Mouse (Mus musculus): ENCODE results near the gene Epb41l4b. TPM values are rescaled to one million over a fixed set of nuclear protein-coding genes. Genes with fewer than 3 reads are reported as not detected.

Epb41l4b gene
- polyA plus RNA-seq, 1 experiment from 2014 or later: 0.29 TPM

DNA sequence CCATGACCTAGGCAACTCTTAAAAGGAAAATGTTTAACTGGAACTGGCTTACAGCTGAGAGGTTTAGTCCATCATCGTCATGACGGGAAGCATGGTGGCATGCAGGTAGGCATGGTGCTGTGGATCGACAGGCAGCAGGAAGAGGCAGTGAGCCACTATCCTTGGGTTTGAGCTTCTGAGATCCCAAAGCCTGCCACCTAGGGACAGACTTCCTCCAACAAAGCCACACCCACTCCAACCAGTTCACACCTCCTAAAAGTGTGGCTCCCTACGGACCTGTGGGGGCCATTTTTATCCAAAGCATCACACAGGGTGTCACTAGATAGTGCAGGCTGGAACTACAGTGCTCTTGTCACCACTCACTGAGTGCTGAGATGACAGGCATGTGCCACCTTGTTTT is 31.8 kb downstream of the Epb41l4b start:
- Histone ChIP-seq H3K9ac (no peak overlapping the region), H3K27me3 (replicated peaks) (0 out of 2 replicates have a peak, but pooled peaks cover 4% of the 10 kb centered on the region), H3K4me1 (replicated peaks) (no peaks in the 10 kb centered on the region), H3K4me2 (no peak overlapping the region), H3K4me3 (no peak overlapping the region), H3K27ac (ENCODE audit: poor library complexity, severe bottlenecking) (no peak overlapping the region), H3K9me3 (replicated peaks) (no peaks in the 10 kb centered on the region), H3K36me3 (no peaks in the 10 kb centered on the region)
- WGBS: 56% methylated on average over 4 of the region's 4 CpGs
- ATAC-seq (ENCODE audit: insufficient number of reproducible peaks, low FRiP score): no peak

DNA sequence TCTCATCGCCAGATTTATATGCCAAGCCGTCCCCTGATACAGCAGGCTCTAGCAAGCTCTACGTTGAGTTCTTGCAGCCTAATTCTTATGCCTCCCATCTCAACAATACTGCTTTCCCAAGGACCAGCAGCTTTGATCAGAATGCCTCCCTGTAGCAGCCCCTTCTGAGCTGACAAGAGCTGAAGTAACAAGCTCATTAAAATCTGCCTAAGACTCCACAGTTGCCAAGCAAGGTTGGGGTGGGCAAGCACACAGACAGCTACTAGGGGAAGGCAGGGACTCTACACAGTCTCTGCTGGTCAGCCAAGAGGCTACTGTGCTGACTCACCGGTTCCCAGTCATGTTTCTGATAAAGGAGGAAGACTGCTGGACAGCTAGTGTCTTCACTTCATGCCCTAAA is 33.7 kb downstream of the Epb41l4b start:
- H3K4me1 ChIP-seq (replicated peaks): no peaks in the 10 kb centered on the region

GRCm38 (mm10) chr4:57105339-57105738 is 37.9 kb downstream of the Epb41l4b start:
- H3K27me3 ChIP-seq (replicated peaks): 0 out of 2 replicates have a peak, but pooled peaks cover 4% of the 10 kb centered on the region
- no peak overlapping the region for H3K4me2 ChIP-seq
- 81% methylated on average over 6 of the region's 6 CpGs for WGBS
- no peak for ATAC-seq (ENCODE audit: insufficient number of reproducible peaks, low FRiP score)
- no peaks in the 10 kb centered on the region for H3K4me1 ChIP-seq (replicated peaks)
- H3K4me3 ChIP-seq: no peak overlapping the region
- H3K36me3 ChIP-seq: no peaks in the 10 kb centered on the region
- no peak overlapping the region for H3K27ac ChIP-seq (ENCODE audit: poor library complexity, severe bottlenecking)
- 0 out of 2 replicates have a peak, but pooled peaks cover 4% of the 10 kb centered on the region for H3K9me3 ChIP-seq (replicated peaks)
- H3K9ac ChIP-seq: no peak overlapping the region

More for the DNA sequence above, 33.7 kb downstream of the Epb41l4b start:
- Histone ChIP-seq H3K9me3 (replicated peaks) (no peaks in the 10 kb centered on the region), H3K36me3 (no peaks in the 10 kb centered on the region), H3K27ac (ENCODE audit: poor library complexity, severe bottlenecking) (no peak overlapping the region), H3K9ac (no peak overlapping the region), H3K4me3 (no peak overlapping the region), H3K27me3 (replicated peaks) (0 out of 2 replicates have a peak, but pooled peaks cover 4% of the 10 kb centered on the region), H3K4me2 (no peak overlapping the region)
- WGBS: 70% methylated on average over 4 of the region's 4 CpGs
- ATAC-seq (ENCODE audit: insufficient number of reproducible peaks, low FRiP score): no peak

- no peak for ATAC-seq (ENCODE audit: insufficient number of reproducible peaks, low FRiP score)
- Histone ChIP-seq H3K9ac (no peak overlapping the region), H3K27me3 (replicated peaks) (no peaks in the 10 kb centered on the region), H3K4me2 (no peak overlapping the region), H3K9me3 (replicated peaks) (0 out of 2 replicates have a peak, but pooled peaks cover 4% of the 10 kb centered on the region), H3K27ac (ENCODE audit: poor library complexity, severe bottlenecking) (no peak overlapping the region), H3K4me1 (replicated peaks) (no peaks in the 10 kb centered on the region), H3K4me3 (no peak overlapping the region), H3K36me3 (no peaks in the 10 kb centered on the region)
- WGBS: 39% methylated on average over 5 of the region's 5 CpGs
Observed at GRCm38 (mm10) chr4:57103830-57104229, 39.4 kb downstream of the Epb41l4b start.

GRCm38 (mm10) chr4:57101095-57101494 is 42.1 kb downstream of the Epb41l4b start:
- H3K9ac ChIP-seq: no peak overlapping the region
- no peak for ATAC-seq (ENCODE audit: insufficient number of reproducible peaks, low FRiP score)
- 70% methylated on average over 4 of the region's 4 CpGs for WGBS

GRCm38 (mm10) chr4:57097411-57097810 is 45.8 kb downstream of the Epb41l4b start:
- no peaks in the 10 kb centered on the region for H3K27me3 ChIP-seq (replicated peaks)
- H3K4me2 ChIP-seq: no peak overlapping the region
- H3K36me3 ChIP-seq: no peaks in the 10 kb centered on the region
- no peak overlapping the region for H3K4me3 ChIP-seq
- H3K9me3 ChIP-seq (replicated peaks): 0 out of 2 replicates have a peak, but pooled peaks cover 4% of the 10 kb centered on the region
- H3K27ac ChIP-seq (ENCODE audit: poor library complexity, severe bottlenecking): no peak overlapping the region
- 94% methylated on average over 4 of the region's 4 CpGs for WGBS
- no peak for ATAC-seq (ENCODE audit: insufficient number of reproducible peaks, low FRiP score)
- H3K9ac ChIP-seq: no peak overlapping the region
- peaks cover 7% of the 10 kb centered on the region; the same call in 1 of the 2 replicates for H3K4me1 ChIP-seq (replicated peaks)

More at GRCm38 (mm10) chr4:57101095-57101494, 42.1 kb downstream of the Epb41l4b start:
- H3K36me3 ChIP-seq: no peaks in the 10 kb centered on the region
- H3K9me3 ChIP-seq (replicated peaks): 0 out of 2 replicates have a peak, but pooled peaks cover 4% of the 10 kb centered on the region
- H3K4me1 ChIP-seq (replicated peaks): no peaks in the 10 kb centered on the region
- H3K4me2 ChIP-seq: no peak overlapping the region
- no peak overlapping the region for H3K4me3 ChIP-seq
- H3K27me3 ChIP-seq (replicated peaks): no peaks in the 10 kb centered on the region
- no peak overlapping the region for H3K27ac ChIP-seq (ENCODE audit: poor library complexity, severe bottlenecking)

DNA sequence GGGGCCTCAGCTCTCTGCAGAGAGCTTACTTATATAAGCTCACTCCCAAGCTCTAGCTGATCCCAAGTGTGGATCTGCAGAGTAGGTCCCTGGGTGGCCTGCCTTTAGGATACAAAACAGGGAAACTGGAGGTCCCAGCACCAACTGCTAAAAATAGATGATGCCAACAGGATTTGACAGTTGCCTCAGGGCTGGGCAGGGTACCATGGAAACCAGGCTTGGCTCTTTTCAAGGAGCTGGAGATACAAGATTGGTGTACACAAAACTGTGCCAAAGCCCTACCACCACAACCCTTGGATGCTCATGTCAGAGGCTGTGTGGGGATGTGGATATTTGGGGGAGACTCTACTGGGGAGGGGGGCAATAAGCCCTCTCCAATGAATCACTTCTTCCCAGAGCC is 47.7 kb downstream of the Epb41l4b start:
- no peak for ATAC-seq (ENCODE audit: insufficient number of reproducible peaks, low FRiP score)
- H3K4me2 ChIP-seq: no peak overlapping the region
- 0 out of 2 replicates have a peak, but pooled peaks cover 4% of the 10 kb centered on the region for H3K27me3 ChIP-seq (replicated peaks)
- no peak overlapping the region for H3K9ac ChIP-seq
- H3K36me3 ChIP-seq: no peaks in the 10 kb centered on the region
- no peak overlapping the region for H3K4me3 ChIP-seq
- H3K4me1 ChIP-seq (replicated peaks): peaks cover 10% of the 10 kb centered on the region; the same call in 1 of the 2 replicates
- no peaks in the 10 kb centered on the region for H3K9me3 ChIP-seq (replicated peaks)
- no peak overlapping the region for H3K27ac ChIP-seq (ENCODE audit: poor library complexity, severe bottlenecking)

DNA sequence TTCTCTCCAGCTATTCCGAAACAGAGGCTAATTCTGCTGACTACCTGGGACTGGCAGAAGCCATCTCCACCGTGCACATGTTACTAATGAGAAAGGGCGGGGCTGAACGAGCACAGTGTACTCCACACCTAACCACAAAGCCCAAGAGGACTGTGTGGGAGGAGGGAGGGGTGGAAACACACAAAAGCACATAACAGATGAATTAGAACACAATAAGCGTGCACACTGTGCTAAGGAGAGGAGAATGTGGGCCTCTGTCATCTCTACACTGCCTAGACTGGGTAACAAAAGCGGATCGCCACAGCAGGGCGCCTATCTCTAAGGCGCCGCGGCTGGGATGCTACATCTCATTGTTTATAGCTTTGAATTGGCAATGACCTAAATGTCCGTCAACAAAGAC is 51.9 kb downstream of the Epb41l4b start:
- Histone ChIP-seq H3K36me3 (no peaks in the 10 kb centered on the region), H3K9ac (no peak overlapping the region), H3K4me1 (replicated peaks) (peaks cover 16% of the 10 kb centered on the region), H3K27me3 (replicated peaks) (0 out of 2 replicates have a peak, but pooled peaks cover 14% of the 10 kb centered on the region), H3K9me3 (replicated peaks) (no peaks in the 10 kb centered on the region), H3K4me2 (no peak overlapping the region), H3K4me3 (no peak overlapping the region), H3K27ac (ENCODE audit: poor library complexity, severe bottlenecking) (no peak overlapping the region)
- 68% methylated on average over 12 of the region's 12 CpGs for WGBS
- no peak for ATAC-seq (ENCODE audit: insufficient number of reproducible peaks, low FRiP score)

GRCm38 (mm10) chr4:57088301-57088700 is 54.9 kb downstream of the Epb41l4b start:
- Histone ChIP-seq H3K4me2 (no peak overlapping the region), H3K27me3 (replicated peaks) (0 out of 2 replicates have a peak, but pooled peaks cover 14% of the 10 kb centered on the region), H3K9me3 (replicated peaks) (no peaks in the 10 kb centered on the region), H3K27ac (ENCODE audit: poor library complexity, severe bottlenecking) (no peak overlapping the region), H3K4me1 (replicated peaks) (peaks cover 21% of the 10 kb centered on the region), H3K4me3 (no peak overlapping the region), H3K9ac (no peak overlapping the region), H3K36me3 (no peaks in the 10 kb centered on the region)
- no peak for ATAC-seq (ENCODE audit: insufficient number of reproducible peaks, low FRiP score)
- WGBS: 42% methylated on average over 4 of the region's 4 CpGs

- Histone ChIP-seq H3K4me1 (replicated peaks) (peaks cover 35% of the 10 kb centered on the region), H3K9ac (no peak overlapping the region), H3K27me3 (replicated peaks) (0 out of 2 replicates have a peak, but pooled peaks cover 10% of the 10 kb centered on the region), H3K4me3 (no peak overlapping the region), H3K4me2 (no peak overlapping the region), H3K36me3 (no peaks in the 10 kb centered on the region), H3K27ac (ENCODE audit: poor library complexity, severe bottlenecking) (no peak overlapping the region), H3K9me3 (replicated peaks) (no peaks in the 10 kb centered on the region)
- no peak for ATAC-seq (ENCODE audit: insufficient number of reproducible peaks, low FRiP score)
- WGBS: 72% methylated on average over 10 of the region's 10 CpGs
Observed at GRCm38 (mm10) chr4:57085750-57086400, 57.4 kb downstream of the Epb41l4b start.

DNA sequence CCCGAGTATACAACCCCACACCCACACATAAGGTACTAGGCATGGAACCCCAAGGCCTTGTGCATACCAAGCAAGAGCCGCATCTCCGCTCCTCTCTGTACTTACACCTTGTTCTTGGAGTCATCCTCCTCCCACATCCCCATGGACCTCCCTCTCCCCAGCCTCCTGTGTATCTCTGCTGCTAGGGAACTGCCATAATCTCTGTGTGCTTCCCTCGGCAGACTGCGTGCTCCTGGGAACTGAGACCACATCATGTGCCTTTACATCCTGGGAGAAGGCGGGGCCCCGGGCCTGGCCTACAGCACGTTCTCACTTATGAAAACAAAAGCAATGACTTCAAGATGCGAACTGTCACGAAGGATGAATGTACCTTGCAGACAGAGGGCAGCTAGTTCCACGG is 59.6 kb downstream of the Epb41l4b start:
- no peak for ATAC-seq (ENCODE audit: insufficient number of reproducible peaks, low FRiP score)
- WGBS: 68% methylated on average over 11 of the region's 11 CpGs
- H3K9ac ChIP-seq: no peak overlapping the region
- 0 out of 2 replicates have a peak, but pooled peaks cover 6% of the 10 kb centered on the region for H3K27me3 ChIP-seq (replicated peaks)
- no peaks in the 10 kb centered on the region for H3K9me3 ChIP-seq (replicated peaks)
- H3K27ac ChIP-seq (ENCODE audit: poor library complexity, severe bottlenecking): no peak overlapping the region
- H3K4me2 ChIP-seq: no peak overlapping the region
- H3K4me3 ChIP-seq: no peak overlapping the region
- H3K36me3 ChIP-seq: no peaks in the 10 kb centered on the region
- peaks cover 35% of the 10 kb centered on the region for H3K4me1 ChIP-seq (replicated peaks)
